Mouse (Mus musculus) ES-E14 (cell line): ENCODE data around the gene Cisd1.

Source experiments
- CHD2 ChIP-seq: IDR thresholded peaks from 2 replicates; pipeline ENCODE4 v1.6.1; 2014; ENCODE audit warnings: mild to moderate bottlenecking, low read depth, low read length, inconsistent platforms
- HCFC1 ChIP-seq: IDR thresholded peaks from 2 replicates; pipeline ENCODE4 v1.6.1; 2012; ENCODE audit warnings: low read length, inconsistent platforms, borderline replicate concordance; ENCODE audit not compliant: insufficient read depth
- MAFK ChIP-seq: IDR thresholded peaks from 2 replicates; pipeline ENCODE4 v1.6.1; 2014; ENCODE audit warnings: mild to moderate bottlenecking, low read depth, low read length, inconsistent platforms; ENCODE audit not compliant: insufficient read depth
- ZC3H11A ChIP-seq: IDR thresholded peaks from 2 replicates; pipeline ENCODE4 v1.6.1; 2012; ENCODE audit warnings: low read depth, mild to moderate bottlenecking, inconsistent platforms, low read length, borderline replicate concordance
- ZNF384 ChIP-seq: IDR thresholded peaks from 2 replicates; pipeline ENCODE4 v1.6.1; 2012; ENCODE audit warnings: low read depth, low read length, inconsistent platforms

GRCm38 (mm10) chr10:71326789-71327188 lies 18.0 kb downstream of the Cisd1 start:
- TF ChIP-seq CHD2, result no peak
- TF ChIP-seq HCFC1, result no peak
- TF ChIP-seq ZC3H11A, result peak; percentile 53; the same call in 1 of the 2 replicates
- TF ChIP-seq MAFK, result no peak
- no peak for TF ChIP-seq ZNF384
